Mouse (Mus musculus) hindbrain, embryonic 16.5 days (tissue): ENCODE measurements around the gene Glud1. TPM values are rescaled to one million over a fixed set of nuclear protein-coding genes. Genes with fewer than 3 reads are reported as not detected.

Source experiments
- ATAC-seq: fragments of 200-750 bp; cut with Nextera tagmentation; 2 replicates; pipeline ENCODE4 v1.8.0; 2017; ENCODE audit warnings: moderate TSS enrichment, moderate library complexity
- H3K27ac ChIP-seq: fragments of 300-500 bp; sonication (generic); 2 replicates; pipeline ENCODE4 v1.5.1; 2014; ENCODE audit warnings: low read depth, mild to moderate bottlenecking, control low read depth, low read length, moderate library complexity
- H3K27me3 ChIP-seq: fragments of 300-500 bp; sonication (generic); replicated peaks from 2 replicates; pipeline ENCODE4 v1.6.1; 2014; ENCODE audit warnings: low read length; ENCODE audit not compliant: control insufficient read depth, insufficient read depth
- H3K36me3 ChIP-seq: fragments of 300-500 bp; sonication (generic); 2 replicates; pipeline ENCODE4 v1.6.1; 2014; ENCODE audit warnings: mild to moderate bottlenecking, low read length, moderate library complexity, mixed read lengths; ENCODE audit not compliant: control insufficient read depth, insufficient read depth
- H3K4me1 ChIP-seq: fragments of 300-500 bp; sonication (generic); 2 replicates; pipeline ENCODE4 v1.6.1; 2014; ENCODE audit warnings: low read depth, low read length; ENCODE audit not compliant: control insufficient read depth, insufficient read depth
- H3K4me2 ChIP-seq: fragments of 300-500 bp; sonication (generic); 2 replicates; pipeline ENCODE4 v1.6.1; 2014; ENCODE audit warnings: mild to moderate bottlenecking, low read length, control low read depth, moderate library complexity
- H3K4me3 ChIP-seq: fragments of 300-500 bp; sonication (generic); 2 replicates; pipeline ENCODE4 v1.5.1; 2014; ENCODE audit warnings: mild to moderate bottlenecking, low read length, control low read depth, moderate library complexity
- H3K9ac ChIP-seq: fragments of 300-500 bp; sonication (generic); 2 replicates; pipeline ENCODE4 v1.6.1; 2014; ENCODE audit warnings: low read depth, mild to moderate bottlenecking, control low read depth, low read length, moderate library complexity
- H3K9me3 ChIP-seq: fragments of 300-500 bp; sonication (generic); 2 replicates; pipeline ENCODE4 v1.6.1; 2014; ENCODE audit warnings: mild to moderate bottlenecking, low read length, moderate library complexity; ENCODE audit not compliant: control insufficient read depth
- WGBS: fragments of 180-500 bp; shearing (Covaris S2); extraction: QIAGEN DNeasy Blood & Tissue Kit; methylation state at CpG from one replicate; pipeline ENCODE4 v1.1.7; 2014; 5-methylcytosine and 5-hydroxymethylcytosine counted together
- polyA plus RNA-seq: library from polyadenylated mRNA; unstranded; fragments of >200 nt; fragmentation: Nextera tagmentation; extraction: Ambion mirVana; gene quantifications from 2 replicates; pipeline ENCODE4 v1.2.1, GENCODE M21; 2015

Glud1 gene
- polyA plus RNA-seq, 1 experiment from 2014 or later: 115 TPM

DNA sequence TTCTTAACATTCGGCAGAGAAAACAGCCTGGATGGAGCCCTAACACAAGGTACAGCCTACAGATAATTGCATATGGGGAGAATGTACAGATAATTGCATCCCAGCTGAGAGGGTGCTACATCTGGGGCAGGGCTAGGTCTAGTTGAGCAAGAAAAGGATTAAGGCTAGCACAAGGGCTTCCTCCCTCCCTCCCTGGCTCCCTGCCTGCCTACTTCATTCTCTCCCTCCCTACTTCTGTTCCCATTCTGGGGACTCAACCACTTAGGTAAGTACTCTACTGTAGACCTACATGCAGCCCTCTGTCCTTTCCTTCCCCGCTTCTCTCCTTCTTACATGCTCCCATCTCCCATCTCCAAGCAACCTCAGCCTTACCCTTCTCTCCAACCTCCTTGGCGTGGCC is 42.8 kb downstream of the Glud1 start:
- Histone ChIP-seq H3K27ac (no peak overlapping the region), H3K4me3 (no peak overlapping the region), H3K4me2 (no peak overlapping the region), H3K4me1 (no peaks in the 10 kb centered on the region), H3K27me3 (no peaks in the 10 kb centered on the region), H3K36me3 (no peaks in the 10 kb centered on the region), H3K9me3 (no peaks in the 10 kb centered on the region), H3K9ac (no peak overlapping the region)
- ATAC-seq: no peak
- 97% methylated on average over 3 of the region's 3 CpGs for WGBS

DNA sequence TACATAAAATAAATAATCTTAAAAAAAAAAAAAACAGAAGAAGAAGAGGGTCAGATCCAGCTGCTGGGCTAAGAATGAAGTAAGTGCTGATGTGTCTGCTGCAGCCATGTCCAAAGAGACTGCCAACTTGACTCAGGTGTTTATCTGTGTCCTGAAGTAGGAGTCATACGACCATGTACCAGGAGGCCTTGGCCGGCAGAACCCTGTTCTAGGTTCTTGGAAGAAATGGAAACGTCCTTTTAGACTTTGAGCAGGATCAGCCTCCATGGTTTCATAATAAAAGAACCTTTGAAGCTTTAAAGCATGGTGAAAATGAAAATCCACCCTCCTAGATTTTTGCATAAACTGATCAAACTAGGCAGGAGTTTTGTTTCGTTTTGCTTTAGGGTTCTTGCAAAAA is 43.9 kb downstream of the Glud1 start:
- Histone ChIP-seq H3K9me3 (no peaks in the 10 kb centered on the region), H3K4me1 (no peaks in the 10 kb centered on the region), H3K9ac (no peak overlapping the region), H3K4me3 (no peak overlapping the region), H3K36me3 (no peaks in the 10 kb centered on the region), H3K27me3 (no peaks in the 10 kb centered on the region), H3K4me2 (no peak overlapping the region), H3K27ac (no peak overlapping the region)
- 93% methylated on average over 4 of the region's 4 CpGs for WGBS
- no peak for ATAC-seq

DNA sequence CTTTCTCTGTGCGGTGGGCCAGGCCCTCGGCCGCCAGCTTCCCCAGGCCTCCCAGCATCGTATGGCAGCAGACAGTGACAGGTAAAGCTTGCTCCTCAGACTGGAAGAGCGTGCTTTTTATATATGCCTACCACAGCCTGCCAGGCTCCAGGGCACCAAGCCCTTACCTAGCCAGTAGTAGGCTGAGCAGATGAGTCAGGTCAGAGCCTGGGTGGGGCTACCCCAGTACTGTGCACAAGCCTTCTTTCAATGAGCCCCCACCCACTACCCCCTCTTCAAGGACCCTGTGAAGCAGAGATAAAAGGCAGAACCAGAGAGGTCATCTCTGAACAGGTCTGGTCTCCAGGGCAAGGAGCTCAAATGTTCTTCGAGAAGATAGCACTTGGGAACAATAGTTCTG is 44.8 kb downstream of the Glud1 start, which contains the start of gene Fam25c:
TSS of gene Fam25c (minus strand) at position 133 of the 400 bp plus-strand sequence.
- ATAC-seq: no peak
- Histone ChIP-seq H3K4me3 (no peak within 1 kb of the TSS), H3K9ac (no peak within 1 kb of the TSS), H3K27me3 (no peaks in the 10 kb centered on the region), H3K4me2 (no peak within 1 kb of the TSS), H3K36me3 (no peaks in the 10 kb centered on the region), H3K4me1 (no peaks in the 10 kb centered on the region), H3K27ac (no peak within 1 kb of the TSS), H3K9me3 (no peaks in the 10 kb centered on the region)
- 84% methylated on average over 6 of the region's 6 CpGs for WGBS

GRCm38 (mm10) chr14:34357671-34358455 is 47.3 kb downstream of the Glud1 start:
- no peak overlapping the region for H3K27ac ChIP-seq
- WGBS: 80% methylated on average over 7 of the region's 7 CpGs
- no peaks in the 10 kb centered on the region for H3K4me1 ChIP-seq
- H3K27me3 ChIP-seq: no peaks in the 10 kb centered on the region
- no peak for ATAC-seq
- no peak overlapping the region for H3K9ac ChIP-seq
- no peak overlapping the region for H3K4me3 ChIP-seq
- H3K9me3 ChIP-seq: no peaks in the 10 kb centered on the region
- no peak overlapping the region for H3K4me2 ChIP-seq
- no peaks in the 10 kb centered on the region for H3K36me3 ChIP-seq

DNA sequence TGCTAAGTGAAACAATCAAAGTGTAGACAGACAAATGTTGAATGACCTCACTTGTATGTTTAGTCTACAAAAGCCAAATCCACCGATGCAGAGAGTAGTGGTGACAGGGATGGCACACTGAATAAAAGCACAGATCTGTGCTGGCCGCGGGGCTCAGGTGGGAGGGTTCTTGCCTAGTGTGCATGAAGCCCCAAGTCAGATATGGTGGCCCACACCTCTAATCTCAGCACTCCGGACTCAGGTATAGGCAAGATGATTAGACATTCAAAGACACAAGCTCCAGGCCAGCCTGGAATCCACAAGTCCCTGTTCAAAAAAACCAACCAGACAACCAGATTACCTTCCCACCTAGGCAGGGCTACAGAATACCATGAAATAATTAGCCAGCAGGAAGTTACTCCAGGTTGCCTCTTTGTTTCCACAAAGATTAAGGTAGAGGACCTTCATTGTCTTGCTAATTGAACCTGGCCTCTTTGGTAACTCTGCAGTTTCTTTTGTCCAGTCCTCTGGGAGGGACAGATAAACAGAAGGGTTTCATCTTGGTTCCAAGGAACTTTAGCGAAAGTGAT is 49.2 kb downstream of the Glud1 start:
- Histone ChIP-seq H3K4me2 (no peak overlapping the region), H3K4me3 (no peak overlapping the region), H3K27ac (no peak overlapping the region), H3K36me3 (no peaks in the 10 kb centered on the region), H3K4me1 (peaks cover 9% of the 10 kb centered on the region), H3K9me3 (no peaks in the 10 kb centered on the region), H3K27me3 (no peaks in the 10 kb centered on the region), H3K9ac (no peak overlapping the region)
- no peak for ATAC-seq
- WGBS: 47% methylated on average over 5 of the region's 5 CpGs

DNA sequence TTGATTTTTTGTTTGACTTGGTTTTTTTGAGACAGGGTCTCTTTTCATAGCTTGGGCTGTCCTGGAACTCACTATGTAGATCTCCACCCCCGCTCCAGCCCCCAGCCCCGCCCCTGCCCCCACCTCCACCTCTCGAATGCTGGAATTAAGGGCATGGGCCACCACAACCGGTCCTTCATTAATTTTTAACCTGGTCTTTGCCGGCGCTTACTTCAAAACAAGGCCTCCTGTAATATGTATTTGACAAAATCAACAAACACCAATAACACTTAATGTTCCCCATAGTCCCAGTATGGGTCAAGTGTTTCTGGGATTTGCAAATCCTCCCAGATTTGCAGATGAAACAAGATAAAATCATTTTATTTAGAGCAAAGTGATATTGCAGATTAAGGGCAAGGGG is 49.7 kb downstream of the Glud1 start:
- Histone ChIP-seq H3K27me3 (no peaks in the 10 kb centered on the region), H3K27ac (no peak overlapping the region), H3K36me3 (no peaks in the 10 kb centered on the region), H3K4me2 (no peak overlapping the region), H3K9ac (no peak overlapping the region), H3K9me3 (no peaks in the 10 kb centered on the region; the same call in 1 of the 2 replicates), H3K4me3 (no peak overlapping the region), H3K4me1 (peaks cover 9% of the 10 kb centered on the region)
- 39% methylated on average over 6 of the region's 6 CpGs for WGBS
- no peak for ATAC-seq

- no peak overlapping the region for H3K4me2 ChIP-seq
- no peaks in the 10 kb centered on the region for H3K27me3 ChIP-seq
- no peak overlapping the region for H3K27ac ChIP-seq
- no peak for ATAC-seq
- no peaks in the 10 kb centered on the region for H3K36me3 ChIP-seq
- H3K4me3 ChIP-seq: no peak overlapping the region
- H3K9ac ChIP-seq: no peak overlapping the region
- no peaks in the 10 kb centered on the region; the same call in 1 of the 2 replicates for H3K9me3 ChIP-seq
- peaks cover 9% of the 10 kb centered on the region for H3K4me1 ChIP-seq
- 87% methylated on average over 4 of the region's 4 CpGs for WGBS
Measured at GRCm38 (mm10) chr14:34362135-34362534, 51.6 kb downstream of the Glud1 start.

- Histone ChIP-seq H3K4me3 (peak overlapping the region; percentile 50), H3K9ac (peak overlapping the region; percentile 78), H3K4me1 (peaks cover 9% of the 10 kb centered on the region), H3K27ac (peak overlapping the region; percentile 70), H3K36me3 (no peaks in the 10 kb centered on the region), H3K27me3 (no peaks in the 10 kb centered on the region), H3K9me3 (no peaks in the 10 kb centered on the region; the same call in 1 of the 2 replicates), H3K4me2 (peak overlapping the region; percentile 94)
- WGBS: 29% methylated on average over 18 of the region's 18 CpGs
- peak; percentile 74 for ATAC-seq
Measured at GRCm38 (mm10) chr14:34362726-34363445, 52.4 kb downstream of the Glud1 start.
